Mouse (Mus musculus) embryonic facial prominence, embryonic 12.5 days (tissue): ENCODE measurements around the gene Dab2. TPM values are rescaled to one million over a fixed set of nuclear protein-coding genes. Genes with fewer than 3 reads are reported as not detected.

Source experiments
- ATAC-seq: fragments of 200-750 bp; cut with Nextera tagmentation; 2 replicates; pipeline ENCODE4 v1.8.0; 2017; ENCODE audit not compliant: insufficient number of reproducible peaks, insufficient read depth, low FRiP score, low TSS enrichment
- H3K27ac ChIP-seq: fragments of 300-500 bp; sonication (generic); 2 replicates; pipeline ENCODE4 v1.5.1; 2016; ENCODE audit warnings: mild to moderate bottlenecking
- H3K27me3 ChIP-seq: fragments of 300-500 bp; sonication (generic); 2 replicates; pipeline ENCODE4 v1.6.1; 2016; ENCODE audit warnings: mild to moderate bottlenecking, moderate library complexity
- H3K36me3 ChIP-seq: fragments of 300-500 bp; sonication (generic); 2 replicates; pipeline ENCODE4 v1.6.1; 2016; ENCODE audit warnings: mild to moderate bottlenecking
- H3K4me1 ChIP-seq: fragments of 300-500 bp; sonication (generic); 2 replicates; pipeline ENCODE4 v1.6.1; 2016
- H3K4me2 ChIP-seq: fragments of 300-500 bp; sonication (generic); replicated peaks from 2 replicates; pipeline ENCODE4 v1.6.1; 2016; ENCODE audit warnings: mild to moderate bottlenecking, moderate library complexity
- H3K4me3 ChIP-seq: fragments of 300-500 bp; sonication (generic); 2 replicates; pipeline ENCODE4 v1.5.1; 2016; ENCODE audit warnings: mild to moderate bottlenecking
- H3K9ac ChIP-seq: fragments of 300-500 bp; sonication (generic); 2 replicates; pipeline ENCODE4 v1.6.1; 2016; ENCODE audit warnings: mild to moderate bottlenecking, moderate library complexity
- H3K9me3 ChIP-seq: fragments of 300-500 bp; sonication (generic); 2 replicates; pipeline ENCODE4 v1.6.1; 2016; ENCODE audit warnings: mild to moderate bottlenecking, moderate library complexity
- WGBS: fragments of 180-500 bp; shearing (Covaris S2); methylation state at CpG from one replicate; pipeline ENCODE4 v1.1.7; 2016; 5-methylcytosine and 5-hydroxymethylcytosine counted together
- polyA plus RNA-seq: library from polyadenylated mRNA; unstranded; fragments of >200 nt; fragmentation: Nextera tagmentation; extraction: Ambion mirVana; gene quantifications from 2 replicates; pipeline ENCODE4 v1.2.1, GENCODE M21; 2016

The Dab2 gene
- polyA plus RNA-seq, 1 experiment from 2014 or later: 87.6 TPM

DNA sequence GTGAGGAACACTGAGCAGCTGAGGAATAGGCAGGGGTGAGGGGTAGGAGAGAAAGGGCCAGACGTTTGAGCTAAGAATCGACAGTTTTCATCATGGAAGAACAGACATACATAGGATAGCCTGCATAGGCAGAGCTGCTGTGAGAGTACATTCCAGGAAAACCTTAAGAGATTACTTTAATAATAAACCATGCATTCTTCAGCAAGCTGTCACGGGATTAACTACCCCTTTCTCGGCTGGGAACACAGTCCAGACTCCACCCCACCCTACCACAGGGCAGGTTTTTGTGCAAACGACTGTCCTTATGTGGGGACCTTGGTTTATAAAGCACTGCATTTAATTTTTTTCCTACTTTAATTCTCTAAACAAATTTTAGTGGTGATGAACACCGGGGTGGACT is 84.4 kb downstream of the Dab2 start:
- no peak for ATAC-seq
- Histone ChIP-seq H3K4me3 (no peak overlapping the region), H3K27me3 (no peaks in the 10 kb centered on the region), H3K4me1 (peaks cover 23% of the 10 kb centered on the region), H3K36me3 (no peaks in the 10 kb centered on the region), H3K27ac (peak overlapping the region; percentile 46; the same call in 1 of the 2 replicates), H3K4me2 (no peak overlapping the region; the same call in 1 of the 2 replicates), H3K9ac (no peak overlapping the region), H3K9me3 (no peaks in the 10 kb centered on the region)
- WGBS: 19% methylated on average over 6 of the region's 6 CpGs

DNA sequence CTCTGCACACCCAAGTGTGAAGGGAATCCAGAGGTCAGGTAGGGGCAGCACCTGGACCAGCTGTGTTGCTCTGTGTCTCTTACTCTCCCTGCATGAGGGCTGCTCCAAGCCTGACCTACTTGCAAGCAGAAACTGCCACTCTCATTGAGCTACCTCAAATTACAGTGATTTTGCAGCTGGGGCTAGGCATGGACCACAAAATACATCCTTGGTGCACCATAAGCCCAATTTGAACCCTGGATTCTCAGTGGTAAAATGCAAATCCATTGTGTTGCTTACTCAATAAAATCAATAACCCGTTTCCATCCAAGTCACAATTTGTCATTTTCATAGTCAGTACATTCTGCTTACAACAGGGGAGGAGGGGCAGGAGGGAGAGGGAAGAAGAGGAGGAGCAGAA is 85.7 kb downstream of the Dab2 start:
- 29% methylated on average over 1 of the region's 1 CpGs for WGBS
- H3K4me2 ChIP-seq: no peak overlapping the region
- H3K27ac ChIP-seq: peak overlapping the region; percentile 69; the same call in 1 of the 2 replicates
- H3K36me3 ChIP-seq: no peaks in the 10 kb centered on the region
- no peak overlapping the region for H3K4me3 ChIP-seq
- H3K4me1 ChIP-seq: peaks cover 30% of the 10 kb centered on the region
- H3K9ac ChIP-seq: no peak overlapping the region
- H3K9me3 ChIP-seq: no peaks in the 10 kb centered on the region
- no peak for ATAC-seq
- no peaks in the 10 kb centered on the region for H3K27me3 ChIP-seq

DNA sequence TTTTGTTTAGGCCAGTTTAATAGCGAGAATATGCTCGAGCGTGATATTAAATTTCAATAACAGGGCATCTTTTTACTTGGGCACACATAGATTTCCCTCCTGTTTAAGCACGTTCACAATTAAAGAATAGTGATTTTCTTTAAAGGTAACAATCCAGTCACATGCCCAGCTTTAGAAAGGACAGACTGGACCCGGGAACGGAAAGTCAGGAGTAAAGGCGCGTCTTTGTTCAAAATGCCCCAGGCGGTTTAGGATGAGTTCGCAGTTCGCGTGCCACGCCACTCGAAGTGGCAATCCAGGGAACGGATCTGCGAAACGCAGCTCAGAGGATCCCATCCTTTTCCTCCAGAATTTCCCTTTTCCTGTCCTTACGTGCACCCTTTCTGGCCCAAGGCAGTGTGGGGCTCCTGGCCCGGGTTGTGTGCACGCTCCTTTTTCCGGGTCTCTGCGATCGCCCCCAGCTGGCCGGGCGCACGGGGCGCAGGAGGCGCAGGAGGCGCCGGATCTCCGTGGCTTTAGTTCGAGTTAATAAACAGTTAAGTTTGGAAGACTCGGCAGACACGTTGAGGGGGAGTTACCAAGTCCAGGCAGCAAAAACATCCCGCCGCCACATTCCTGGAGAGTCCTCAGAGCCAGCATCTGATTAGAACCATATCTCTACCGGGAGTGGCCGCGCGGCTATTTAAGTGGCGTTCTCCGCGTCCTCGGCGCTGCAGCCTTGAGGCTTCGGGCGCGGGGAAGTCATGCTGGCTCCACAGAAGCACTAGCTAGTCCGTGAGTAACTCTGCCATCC is 86.8 kb downstream of the Dab2 start:
- 2% methylated on average over 49 of the region's 49 CpGs for WGBS
- Histone ChIP-seq H3K9ac (peak overlapping the region; percentile 72), H3K36me3 (no peaks in the 10 kb centered on the region), H3K9me3 (no peaks in the 10 kb centered on the region), H3K4me1 (peaks cover 36% of the 10 kb centered on the region), H3K27me3 (no peaks in the 10 kb centered on the region), H3K4me2 (peak overlapping the region; percentile 64), H3K4me3 (peak overlapping the region; percentile 64), H3K27ac (peak overlapping the region; percentile 84)
- peak; percentile 92 for ATAC-seq

DNA sequence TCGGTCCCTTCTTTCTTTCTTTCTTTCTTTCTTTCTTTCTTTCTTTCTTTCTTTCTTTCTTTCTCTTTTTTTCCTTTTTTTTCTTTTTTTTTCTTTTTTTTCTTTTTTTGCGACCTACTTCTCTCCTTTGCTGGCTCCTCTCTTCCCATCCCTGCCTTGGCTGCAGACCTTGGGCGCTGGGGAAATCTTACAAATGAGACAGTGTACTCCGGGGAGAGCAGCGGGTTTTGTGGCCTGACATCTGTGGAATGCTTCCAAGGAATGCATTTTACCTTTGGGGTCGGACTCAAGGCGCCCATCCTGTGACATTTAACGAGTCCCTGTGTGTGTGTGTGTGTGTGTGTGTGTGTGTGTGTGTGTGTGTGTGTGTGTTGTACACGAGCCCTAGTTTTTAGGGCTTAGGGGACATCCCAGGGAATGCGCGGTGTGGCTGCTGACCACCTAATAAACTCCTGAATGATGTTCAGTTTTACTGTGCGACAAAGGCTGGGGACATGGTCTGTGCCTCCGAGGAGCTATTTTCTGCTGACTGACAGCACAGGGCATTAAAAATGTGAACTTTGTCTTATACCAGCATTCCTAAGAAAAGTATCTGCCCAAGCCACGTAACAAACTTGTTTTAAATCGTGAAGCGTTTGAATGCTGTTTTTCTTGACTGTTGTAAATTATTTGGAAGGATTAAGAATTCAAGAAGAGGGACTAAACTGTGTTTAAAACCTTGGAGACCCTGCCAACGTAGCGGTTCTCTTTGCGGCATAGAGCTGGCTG is 87.6 kb downstream of the Dab2 start:
- Histone ChIP-seq H3K4me1 (peaks cover 36% of the 10 kb centered on the region), H3K9ac (peak overlapping the region; percentile 72), H3K36me3 (no peaks in the 10 kb centered on the region), H3K4me3 (peak overlapping the region; percentile 64), H3K9me3 (no peaks in the 10 kb centered on the region), H3K27ac (peak overlapping the region; percentile 84), H3K27me3 (no peaks in the 10 kb centered on the region), H3K4me2 (peak overlapping the region; percentile 64)
- WGBS: 1% methylated on average over 19 of the region's 19 CpGs
- no peak for ATAC-seq

DNA sequence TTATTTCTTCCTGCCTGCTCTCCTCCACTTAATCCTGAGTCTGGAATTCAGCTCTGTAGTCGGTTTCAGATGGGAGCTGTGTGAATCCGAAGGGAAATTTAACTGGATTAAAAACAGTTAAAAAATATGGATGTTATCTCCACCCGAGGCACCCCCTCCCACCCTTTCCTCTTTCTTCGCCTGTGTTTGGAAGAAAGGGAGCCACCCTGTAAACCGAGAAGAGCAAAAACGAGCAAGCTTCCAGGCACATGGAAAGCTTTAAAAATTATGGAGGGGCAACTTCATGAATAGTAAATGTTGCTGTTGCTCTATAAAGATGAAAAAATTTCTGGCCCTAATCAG is 88.1 kb downstream of the Dab2 start:
- H3K36me3 ChIP-seq: peaks cover 2% of the 10 kb centered on the region
- peak overlapping the region; percentile 64 for H3K4me2 ChIP-seq
- H3K4me1 ChIP-seq: peaks cover 36% of the 10 kb centered on the region
- no peaks in the 10 kb centered on the region for H3K27me3 ChIP-seq
- peak overlapping the region; percentile 72 for H3K9ac ChIP-seq
- 4% methylated on average over 6 of the region's 6 CpGs for WGBS
- no peaks in the 10 kb centered on the region for H3K9me3 ChIP-seq
- no peak for ATAC-seq
- peak overlapping the region; percentile 84 for H3K27ac ChIP-seq
- peak overlapping the region; percentile 64 for H3K4me3 ChIP-seq

DNA sequence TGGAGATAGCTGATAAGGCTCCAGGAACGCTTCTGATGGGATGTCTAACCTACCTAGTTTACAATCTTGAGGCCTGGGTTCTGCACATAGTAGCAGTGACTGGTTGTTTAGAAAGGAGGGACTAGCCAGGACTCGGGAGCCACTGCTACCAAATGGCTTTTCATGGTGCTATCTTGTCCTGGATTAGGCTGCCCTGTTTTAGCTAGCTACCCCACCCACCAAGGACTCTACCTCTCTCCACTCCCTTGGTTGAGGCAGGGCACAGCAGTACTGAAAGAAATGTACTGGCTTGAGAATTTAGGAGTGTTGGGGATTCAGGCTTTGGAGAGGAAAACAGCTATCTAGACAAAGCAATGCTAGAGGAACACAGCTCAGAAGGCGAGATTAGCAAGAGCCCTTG is 88.6 kb downstream of the Dab2 start:
- Histone ChIP-seq H3K4me1 (peaks cover 36% of the 10 kb centered on the region), H3K9ac (peak overlapping the region; percentile 72; the same call in 1 of the 2 replicates), H3K27ac (0 out of 2 replicates have a peak overlapping the region, but pooled peaks have one; percentile 84), H3K4me3 (peak overlapping the region; percentile 64), H3K27me3 (no peaks in the 10 kb centered on the region), H3K9me3 (no peaks in the 10 kb centered on the region), H3K36me3 (peaks cover 6% of the 10 kb centered on the region), H3K4me2 (peak overlapping the region; percentile 64)
- 46% methylated on average over 3 of the region's 3 CpGs for WGBS
- no peak for ATAC-seq

DNA sequence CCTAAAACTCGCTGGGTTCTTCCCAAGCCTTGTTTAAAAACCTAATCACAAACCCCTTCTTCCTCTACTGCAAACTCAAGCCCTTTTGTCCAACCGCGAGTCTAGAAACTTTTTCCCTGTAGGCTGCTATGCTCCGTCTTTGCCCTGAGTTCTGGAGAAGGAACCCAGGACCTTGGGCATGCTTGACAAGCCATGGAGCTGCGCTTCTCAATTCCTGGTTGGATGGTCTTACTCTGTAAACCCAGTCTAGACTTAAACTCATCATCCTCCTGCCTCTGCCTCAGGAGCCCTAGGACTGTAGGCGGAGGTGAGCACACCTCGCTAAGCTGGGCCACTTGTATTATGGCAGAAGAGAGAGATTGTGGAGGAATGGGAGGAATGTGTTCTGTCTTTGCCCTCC is 89.0 kb downstream of the Dab2 start:
- H3K27ac ChIP-seq: no peak overlapping the region
- H3K9ac ChIP-seq: no peak overlapping the region
- no peaks in the 10 kb centered on the region for H3K27me3 ChIP-seq
- peak overlapping the region; percentile 64 for H3K4me2 ChIP-seq
- H3K4me1 ChIP-seq: peaks cover 36% of the 10 kb centered on the region
- ATAC-seq: no peak
- H3K4me3 ChIP-seq: peak overlapping the region; percentile 64
- H3K36me3 ChIP-seq: peaks cover 10% of the 10 kb centered on the region
- WGBS: 88% methylated on average over 7 of the region's 7 CpGs
- H3K9me3 ChIP-seq: no peaks in the 10 kb centered on the region

DNA sequence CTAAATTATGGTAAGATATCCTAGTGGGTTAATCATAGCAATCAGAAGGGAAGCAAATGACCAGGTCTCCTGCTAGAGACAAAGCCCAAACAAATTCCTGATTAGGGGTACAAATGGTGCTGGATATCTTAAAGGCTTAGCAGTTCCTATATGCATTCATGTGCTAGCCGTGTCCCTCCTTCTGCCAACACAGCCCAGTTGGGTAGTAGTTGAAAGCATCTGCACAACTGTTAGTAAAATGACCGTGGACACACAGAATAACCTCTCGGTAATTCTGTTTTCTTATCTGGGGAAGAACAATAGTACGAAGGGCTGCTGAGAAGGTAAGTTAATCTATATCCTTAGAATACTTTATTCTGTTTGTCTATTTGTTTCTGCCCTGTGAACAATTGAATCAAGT is 90.5 kb downstream of the Dab2 start:
- no peak overlapping the region for H3K4me2 ChIP-seq
- no peaks in the 10 kb centered on the region for H3K27me3 ChIP-seq
- H3K4me1 ChIP-seq: peaks cover 26% of the 10 kb centered on the region
- no peak overlapping the region for H3K9ac ChIP-seq
- no peaks in the 10 kb centered on the region for H3K9me3 ChIP-seq
- H3K36me3 ChIP-seq: peaks cover 11% of the 10 kb centered on the region
- 77% methylated on average over 4 of the region's 4 CpGs for WGBS
- no peak overlapping the region for H3K27ac ChIP-seq
- H3K4me3 ChIP-seq: no peak overlapping the region
- no peak for ATAC-seq

DNA sequence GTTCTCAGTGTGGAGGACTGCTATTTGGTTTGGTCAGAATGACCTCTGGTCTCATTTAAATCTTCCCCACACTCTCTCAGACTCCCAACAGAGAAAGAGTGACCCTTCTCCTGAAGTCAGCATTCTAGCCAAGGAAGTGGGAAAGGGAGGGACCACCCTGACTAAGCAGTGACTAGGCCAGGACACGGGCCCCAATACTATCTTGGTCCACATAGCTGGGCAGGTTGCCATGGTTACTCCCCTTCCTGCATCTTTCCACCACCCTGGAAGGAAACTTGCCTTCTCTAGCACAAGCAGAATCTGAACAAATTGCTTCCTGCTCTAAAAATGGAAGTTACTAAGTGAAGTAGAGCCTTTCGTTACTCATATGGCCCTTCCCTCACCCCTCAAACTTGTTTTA is 91.1 kb downstream of the Dab2 start:
- no peaks in the 10 kb centered on the region for H3K9me3 ChIP-seq
- peaks cover 11% of the 10 kb centered on the region for H3K36me3 ChIP-seq
- H3K4me2 ChIP-seq: no peak overlapping the region
- no peaks in the 10 kb centered on the region for H3K27me3 ChIP-seq
- no peak overlapping the region for H3K27ac ChIP-seq
- ATAC-seq: no peak
- 47% methylated on average over 2 of the region's 2 CpGs for WGBS
- H3K4me1 ChIP-seq: peaks cover 21% of the 10 kb centered on the region
- no peak overlapping the region for H3K4me3 ChIP-seq
- H3K9ac ChIP-seq: no peak overlapping the region

DNA sequence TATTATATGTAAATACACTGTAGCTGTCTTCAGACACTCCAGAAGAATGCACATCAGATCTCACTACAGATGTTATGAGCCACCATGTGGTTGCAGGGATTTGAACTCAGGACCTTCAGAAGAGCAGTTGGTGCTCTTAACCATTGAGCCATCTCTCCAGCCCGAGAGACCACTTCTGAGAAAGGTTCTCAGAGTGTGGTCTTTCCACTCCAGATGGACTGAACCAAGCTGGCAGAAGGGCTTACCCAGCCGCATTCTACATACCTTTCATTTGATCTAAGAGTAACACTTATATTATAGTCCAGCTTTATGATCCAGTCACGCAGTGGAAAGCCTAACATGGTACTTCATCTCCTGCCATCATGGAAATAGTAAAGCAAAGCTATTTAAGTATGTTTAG is 92.3 kb downstream of the Dab2 start:
- H3K27me3 ChIP-seq: no peaks in the 10 kb centered on the region
- peaks cover 20% of the 10 kb centered on the region for H3K4me1 ChIP-seq
- no peaks in the 10 kb centered on the region for H3K9me3 ChIP-seq
- no peak overlapping the region for H3K27ac ChIP-seq
- H3K36me3 ChIP-seq: peaks cover 15% of the 10 kb centered on the region
- no peak overlapping the region for H3K4me2 ChIP-seq
- 89% methylated on average over 3 of the region's 3 CpGs for WGBS
- H3K4me3 ChIP-seq: no peak overlapping the region
- no peak for ATAC-seq
- H3K9ac ChIP-seq: no peak overlapping the region

DNA sequence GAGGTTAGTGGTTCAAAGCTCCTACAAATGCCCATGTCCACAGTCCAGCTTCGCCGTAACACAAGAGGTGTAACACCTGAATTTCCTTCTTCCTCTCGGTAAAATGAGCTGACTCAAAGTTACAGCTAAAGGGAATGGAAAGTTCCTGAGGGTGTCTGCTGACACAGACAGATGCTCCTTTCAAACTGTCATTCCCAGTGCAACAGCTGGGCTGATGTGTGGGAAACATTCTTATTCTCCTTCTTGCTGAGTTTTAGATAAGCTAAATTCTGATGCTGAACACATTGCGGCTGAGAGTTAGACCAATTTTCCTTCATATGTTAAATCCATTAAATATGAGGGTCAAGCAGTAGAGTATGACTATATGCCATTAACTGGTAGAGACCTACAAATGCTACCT is 94.0 kb downstream of the Dab2 start:
- Histone ChIP-seq H3K27ac (no peak overlapping the region), H3K27me3 (no peaks in the 10 kb centered on the region), H3K9me3 (no peaks in the 10 kb centered on the region), H3K4me3 (no peak overlapping the region), H3K36me3 (peaks cover 17% of the 10 kb centered on the region), H3K4me2 (no peak overlapping the region), H3K4me1 (peaks cover 16% of the 10 kb centered on the region), H3K9ac (no peak overlapping the region)
- WGBS: 95% methylated on average over 4 of the region's 4 CpGs
- ATAC-seq: no peak

DNA sequence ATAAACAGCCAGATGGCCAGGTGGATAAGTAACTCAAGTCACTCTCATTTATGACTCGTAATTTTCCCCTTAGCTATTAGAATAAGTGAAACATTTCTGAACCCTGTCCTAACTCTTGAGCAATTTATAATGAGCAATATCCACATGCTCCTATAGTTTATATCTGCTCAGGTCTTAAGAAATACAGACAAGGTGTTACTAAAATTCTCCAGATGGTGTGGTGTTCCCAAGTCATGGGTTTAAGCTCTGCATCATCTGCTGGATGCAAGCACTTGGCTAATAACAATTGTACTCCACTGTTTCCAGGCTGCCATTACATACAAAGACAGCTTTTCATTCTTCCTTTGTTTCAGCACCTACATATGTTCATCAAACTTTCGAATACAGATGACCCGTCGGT is 98.6 kb downstream of the Dab2 start:
- Histone ChIP-seq H3K9me3 (no peaks in the 10 kb centered on the region), H3K4me3 (no peak overlapping the region), H3K4me1 (no peaks in the 10 kb centered on the region), H3K27ac (no peak overlapping the region), H3K36me3 (peaks cover 10% of the 10 kb centered on the region; the same call in 1 of the 2 replicates), H3K9ac (no peak overlapping the region), H3K27me3 (no peaks in the 10 kb centered on the region), H3K4me2 (no peak overlapping the region)
- WGBS: 87% methylated on average over 4 of the region's 4 CpGs
- ATAC-seq: no peak
